Mouse (Mus musculus) heart, adult 2 months (tissue): Measurements from ENCODE around the gene Chst8.

Experiments used
- CTCF ChIP-seq: fragments of 200-600 bp; IDR thresholded peaks from 2 replicates; pipeline ENCODE4 v1.8.1; 2022; ENCODE audit warnings: antibody characterized with exemption, mild to moderate bottlenecking, moderate library complexity
- EP300 ChIP-seq: fragments of 200-500 bp; IDR thresholded peaks from 2 replicates; pipeline ENCODE4 v1.6.1; 2011; ENCODE audit warnings: low read depth, low read length, control low read depth; ENCODE audit not compliant: insufficient read depth

DNA sequence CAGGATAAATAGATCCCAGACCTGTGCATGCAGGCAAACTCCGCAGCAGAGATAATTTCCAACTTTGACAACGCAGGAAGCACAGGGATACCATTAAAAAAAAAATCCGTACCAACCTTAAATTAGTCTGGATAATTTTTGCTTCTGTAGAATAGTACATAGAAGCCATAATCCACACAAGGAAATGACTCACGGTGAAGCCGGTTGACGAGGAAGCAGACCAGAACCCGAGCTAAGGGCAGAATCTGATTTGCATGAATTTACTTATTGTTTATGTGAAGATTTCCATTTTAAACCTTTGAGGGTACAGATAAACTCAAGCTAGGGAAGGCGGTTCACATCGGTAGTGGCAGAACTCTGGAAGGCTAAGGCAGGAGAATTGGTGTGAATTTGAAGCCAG, 28.0 kb downstream of the Chst8 start:
- TF ChIP-seq EP300 (no peak), CTCF (no peak)
